Mouse (Mus musculus) erythroblast, embryonic 14.5 days (primary cell): ENCODE measurements around the gene C87436.

Experiments used
- GATA1 ChIP-seq: IDR thresholded peaks from 2 replicates; pipeline ENCODE4 v1.6.1; 2012; ENCODE audit warnings: low read length, inconsistent platforms, mixed read lengths
- TAL1 ChIP-seq: IDR thresholded peaks from 3 replicates; pipeline ENCODE4 v1.6.1; 2012; ENCODE audit warnings: low read length, inconsistent platforms, mixed read lengths

DNA sequence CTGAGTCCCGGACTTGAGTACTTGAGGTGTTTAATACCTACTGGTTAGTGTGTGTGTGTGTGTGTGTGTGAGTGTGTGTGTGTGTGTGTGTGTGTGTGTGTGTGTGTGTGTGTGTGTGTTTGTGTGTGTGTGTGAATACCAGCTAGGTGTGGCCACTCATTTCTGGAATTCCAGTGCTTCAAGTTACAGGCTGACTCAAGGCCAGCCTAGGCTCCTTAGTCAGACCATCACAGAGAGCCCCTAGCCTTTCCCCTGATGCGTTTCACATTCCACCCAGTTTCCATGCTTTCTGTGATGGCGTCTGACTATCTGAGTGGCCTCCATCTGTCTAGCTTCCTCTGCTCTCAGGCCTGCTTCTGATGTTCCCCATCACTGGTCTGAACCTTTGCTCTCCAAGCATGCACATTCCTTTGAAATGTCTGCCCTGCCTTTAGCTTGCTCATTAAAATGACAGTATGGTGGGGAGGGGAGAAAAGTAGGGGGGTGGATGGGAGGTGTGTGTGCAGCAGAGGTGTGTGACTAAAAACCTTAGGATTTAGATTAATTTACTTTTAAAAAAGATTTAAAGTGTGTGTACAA lies 81.7 kb downstream of the C87436 start:
- TF ChIP-seq GATA1 (no peak), TAL1 (no peak)
